Mouse (Mus musculus) neural tube, embryonic 14.5 days (tissue): ENCODE results near the gene Rgl3. TPM values are rescaled to one million over a fixed set of nuclear protein-coding genes. Genes with fewer than 3 reads are reported as not detected.

Experiments used
- ATAC-seq: fragments of 200-750 bp; cut with Nextera tagmentation; 2 replicates; pipeline ENCODE4 v1.8.0; 2017; ENCODE audit warnings: low read depth, mild to moderate bottlenecking, moderate TSS enrichment, moderate library complexity
- H3K27ac ChIP-seq: fragments of 300-500 bp; sonication (generic); 2 replicates; pipeline ENCODE4 v1.5.1; 2014; ENCODE audit warnings: low read depth, mild to moderate bottlenecking, control low read depth, low read length, moderate library complexity, mixed read lengths
- H3K27me3 ChIP-seq: fragments of 300-500 bp; sonication (generic); 2 replicates; pipeline ENCODE4 v1.6.1; 2014; ENCODE audit warnings: low read length; ENCODE audit not compliant: control insufficient read depth, insufficient read depth
- H3K36me3 ChIP-seq: fragments of 300-500 bp; sonication (generic); 2 replicates; pipeline ENCODE4 v1.6.1; 2014; ENCODE audit warnings: low read length, mixed read lengths; ENCODE audit not compliant: control insufficient read depth, insufficient read depth
- H3K4me1 ChIP-seq: fragments of 300-500 bp; sonication (generic); 2 replicates; pipeline ENCODE4 v1.6.1; 2014; ENCODE audit warnings: low read length; ENCODE audit not compliant: control insufficient read depth, insufficient read depth
- H3K4me2 ChIP-seq: fragments of 300-500 bp; sonication (generic); 2 replicates; pipeline ENCODE4 v1.6.1; 2014; ENCODE audit warnings: mild to moderate bottlenecking, low read depth, low read length, control low read depth
- H3K4me3 ChIP-seq: fragments of 300-500 bp; sonication (generic); 2 replicates; pipeline ENCODE4 v1.5.1; 2014; ENCODE audit warnings: low read depth, low read length, control low read depth, mixed read lengths
- H3K9ac ChIP-seq: fragments of 300-500 bp; sonication (generic); replicated peaks from 2 replicates; pipeline ENCODE4 v1.6.1; 2014; ENCODE audit warnings: low read depth, mild to moderate bottlenecking, control low read depth, low read length, mixed read lengths
- H3K9me3 ChIP-seq: fragments of 300-500 bp; sonication (generic); 2 replicates; pipeline ENCODE4 v1.6.1; 2016; ENCODE audit warnings: low read length; ENCODE audit not compliant: control insufficient read depth
- WGBS: fragments of 180-500 bp; shearing (Covaris S2); extraction: QIAGEN DNeasy Blood & Tissue Kit; methylation state at CpG from one replicate; pipeline ENCODE4 v1.1.7; 2014; 5-methylcytosine and 5-hydroxymethylcytosine counted together
- polyA plus RNA-seq: library from polyadenylated mRNA; unstranded; fragments of >200 nt; fragmentation: Nextera tagmentation; extraction: Ambion mirVana; gene quantifications from 2 replicates; pipeline ENCODE4 v1.2.1, GENCODE M21; 2014

Rgl3 gene
- polyA plus RNA-seq, 1 experiment from 2014 or later = 1.8 TPM

- Histone ChIP-seq H3K9me3 (no peaks in the 10 kb centered on the region), H3K9ac (no peak overlapping the region), H3K4me2 (no peak overlapping the region), H3K36me3 (no peaks in the 10 kb centered on the region), H3K27me3 (no peaks in the 10 kb centered on the region), H3K4me1 (peaks cover 7% of the 10 kb centered on the region), H3K4me3 (no peak overlapping the region), H3K27ac (no peak overlapping the region)
- no peak for ATAC-seq
- 80% methylated on average over 6 of the region's 6 CpGs for WGBS
Measured at GRCm38 (mm10) chr9:21924099-21924493, 65.2 kb downstream of the Rgl3 start.

DNA sequence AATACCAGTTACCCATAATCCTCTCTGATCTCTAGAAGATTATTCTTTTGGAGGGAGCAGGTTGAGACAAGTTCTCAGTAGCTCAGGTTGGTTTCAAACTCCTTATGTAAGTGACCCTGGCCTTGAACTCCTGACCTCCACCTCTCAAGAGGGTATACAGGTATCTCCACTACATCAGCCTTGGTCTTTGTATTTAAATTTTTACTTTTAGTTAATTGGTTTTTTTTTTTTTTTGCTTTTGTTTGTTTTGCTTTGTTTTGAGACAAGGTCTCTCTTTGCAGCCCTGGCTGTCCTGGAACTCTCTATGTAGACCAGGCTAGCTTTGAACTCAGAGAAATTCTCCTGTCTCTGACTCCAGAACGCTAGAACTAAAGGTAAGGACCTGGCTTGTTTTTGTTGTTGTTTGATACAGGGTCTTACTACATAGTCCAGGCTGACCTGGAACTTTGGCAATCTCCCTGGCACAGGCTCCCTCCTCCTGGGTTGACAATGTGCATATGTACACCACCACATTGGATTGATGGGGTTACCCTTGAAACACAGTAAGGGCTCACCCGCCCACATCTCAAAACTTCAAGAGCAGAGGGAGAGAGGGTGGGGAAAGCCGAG lies 65.7 kb downstream of the Rgl3 start:
- no peaks in the 10 kb centered on the region for H3K27me3 ChIP-seq
- H3K9ac ChIP-seq = no peak overlapping the region
- H3K4me1 ChIP-seq = peaks cover 7% of the 10 kb centered on the region
- no peak overlapping the region for H3K27ac ChIP-seq
- ATAC-seq = no peak
- 89% methylated on average over 3 of the region's 3 CpGs for WGBS
- no peak overlapping the region for H3K4me3 ChIP-seq
- H3K9me3 ChIP-seq = no peaks in the 10 kb centered on the region
- H3K4me2 ChIP-seq = no peak overlapping the region
- no peaks in the 10 kb centered on the region for H3K36me3 ChIP-seq

- no peak for ATAC-seq
- no peak overlapping the region for H3K9ac ChIP-seq
- WGBS = 93% methylated on average over 4 of the region's 4 CpGs
Measured at GRCm38 (mm10) chr9:21923036-21923435, 66.2 kb downstream of the Rgl3 start.

More at GRCm38 (mm10) chr9:21923036-21923435, 66.2 kb downstream of the Rgl3 start:
- Histone ChIP-seq H3K4me3 (no peak overlapping the region), H3K27me3 (no peaks in the 10 kb centered on the region), H3K36me3 (no peaks in the 10 kb centered on the region), H3K27ac (no peak overlapping the region), H3K4me1 (peaks cover 7% of the 10 kb centered on the region), H3K9me3 (no peaks in the 10 kb centered on the region), H3K4me2 (no peak overlapping the region)

Other genes with a start within 250 kb of the Rgl3 start
- 11.2 and 12.5 TPM in 2 replicates for gene Spc24, start 229.1 kb downstream of the Rgl3 start, polyA plus RNA-seq
- gene Kank2, start 190.7 kb downstream of the Rgl3 start, polyA plus RNA-seq = 1.3 and 2.4 TPM in 2 replicates
- 0.24 and 0.53 TPM in 2 replicates for gene Angptl8, start 153.9 kb downstream of the Rgl3 start, polyA plus RNA-seq
- gene Dock6, start 136.8 kb downstream of the Rgl3 start, polyA plus RNA-seq = 8.2 and 13.8 TPM in 2 replicates
- 12.0 and 21.4 TPM in 2 replicates for gene Rab3d, start 71.3 kb downstream of the Rgl3 start, polyA plus RNA-seq
- 7.0 and 8.1 TPM in 2 replicates for gene Ccdc159, start 62.0 kb downstream of the Rgl3 start, polyA plus RNA-seq
- 48.6 and 49.6 TPM in 2 replicates for gene Tmem205, start 61.9 kb downstream of the Rgl3 start, polyA plus RNA-seq
- 83.5 and 89.6 TPM in 2 replicates for gene Plppr2, start 52.4 kb downstream of the Rgl3 start, polyA plus RNA-seq
- gene Swsap1, start 33.7 kb downstream of the Rgl3 start, polyA plus RNA-seq = 10.1 and 21.3 TPM in 2 replicates
- gene Epor, start 25.9 kb downstream of the Rgl3 start, polyA plus RNA-seq = 0.67 and 2.0 TPM in 2 replicates
- gene Ccdc151, start 13.2 kb upstream of the Rgl3 start, polyA plus RNA-seq = 2.9 and 5.4 TPM in 2 replicates
- 74.1 and 77.5 TPM in 2 replicates for gene Prkcsh, start 13.4 kb upstream of the Rgl3 start, polyA plus RNA-seq
- gene Elavl3, start 62.6 kb upstream of the Rgl3 start, polyA plus RNA-seq = 132 and 146 TPM in 2 replicates
- gene Gm49318, start 81.8 kb upstream of the Rgl3 start, polyA plus RNA-seq = not detected in 2 replicates
- 13.5 and 14.2 TPM in 2 replicates for gene Zfp653, start 81.9 kb upstream of the Rgl3 start, polyA plus RNA-seq
- 56.8 and 64.2 TPM in 2 replicates for gene Ecsit, start 96.0 kb upstream of the Rgl3 start, polyA plus RNA-seq
- gene Cnn1, start 109.8 kb upstream of the Rgl3 start, polyA plus RNA-seq = 0.43 and 0.66 TPM in 2 replicates
- gene Elof1, start 127.7 kb upstream of the Rgl3 start, polyA plus RNA-seq = 177 and 196 TPM in 2 replicates
- gene Acp5, start 146.3 kb upstream of the Rgl3 start, polyA plus RNA-seq = 0.26 and 0.40 TPM in 2 replicates
- gene Pigyl, start 167.4 kb upstream of the Rgl3 start, polyA plus RNA-seq = 91.8 and 99.3 TPM in 2 replicates
- gene Zfp872, start 198.6 kb upstream of the Rgl3 start, polyA plus RNA-seq = 0.17 and 0.67 TPM in 2 replicates
- 10.7 and 12.0 TPM in 2 replicates for gene Zfp809, start 236.3 kb upstream of the Rgl3 start, polyA plus RNA-seq